Mouse (Mus musculus) neutrophil, adult 5-6 weeks (primary cell): ENCODE measurements at regions not wholly inside any gene's neighbourhood (a gene's known extent, or its start where the extent isn't known, plus 50 kb on each side); places are given as distances from the start of the nearest gene placed in this dataset.

ENCODE experiments used
- ATAC-seq: fragments of 151-379, 151-347 bp; 2 replicates; pipeline ENCODE4 v1.8.0; 2017; ENCODE audit warnings: mild to moderate bottlenecking, moderate TSS enrichment; ENCODE audit not compliant: insufficient number of reproducible peaks, poor library complexity, low FRiP score, severe bottlenecking; ENCODE audit errors: extremely low read depth

DNA sequence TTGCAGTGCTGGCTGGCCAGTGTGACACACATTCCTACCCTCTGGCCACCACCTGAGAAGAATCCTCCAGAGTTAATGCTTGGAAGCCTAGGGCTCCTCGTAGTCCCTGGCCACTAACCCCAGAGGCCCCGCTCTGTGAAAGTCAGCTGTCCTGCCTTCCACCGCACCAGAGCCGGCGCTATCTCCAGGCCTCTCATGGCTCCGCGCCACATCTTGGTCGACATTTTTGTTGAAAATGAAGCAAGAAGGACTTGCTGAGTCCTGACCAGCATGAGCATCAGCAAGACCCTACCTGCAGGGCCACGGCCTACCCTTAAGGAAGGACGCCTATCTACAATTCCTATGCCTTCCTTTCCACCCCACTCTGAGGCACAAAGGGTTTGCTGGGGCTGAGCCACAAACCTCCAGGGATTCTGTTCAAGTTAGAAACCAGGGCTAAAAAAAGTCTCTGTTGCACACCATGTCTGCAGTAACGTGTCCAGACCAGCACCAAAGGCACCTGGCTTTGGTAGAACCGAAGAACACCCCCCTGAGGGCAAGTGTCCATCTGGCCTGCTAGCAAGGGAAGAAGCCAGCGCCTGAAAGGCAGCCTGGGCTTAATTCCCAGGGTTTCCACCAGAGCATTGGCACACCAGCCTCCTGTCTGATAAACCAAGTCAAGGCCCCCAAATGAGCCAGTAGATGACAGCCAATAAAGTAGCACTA, 97.5 kb upstream of the Spred2 start:
- no peak for ATAC-seq

DNA sequence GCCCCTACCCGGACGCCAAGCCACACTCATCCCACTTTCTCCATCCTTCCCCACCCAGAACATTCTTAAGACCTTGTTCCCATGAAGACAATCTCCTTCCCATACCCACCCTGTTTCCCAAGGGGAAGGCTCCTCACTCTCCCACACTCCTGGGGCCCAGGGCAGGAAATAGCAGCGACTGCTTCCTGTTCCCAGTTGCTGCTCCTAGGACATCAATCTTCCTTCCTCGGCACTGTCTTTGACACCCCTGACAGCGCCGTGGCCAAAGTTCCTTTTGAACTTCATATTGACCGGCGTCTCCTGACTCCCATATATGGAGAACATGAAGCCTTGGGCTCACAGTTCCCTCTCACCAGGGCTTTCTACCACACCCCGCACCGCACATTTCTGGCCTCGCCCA, 96.2 kb upstream of the Spred2 start:
- no peak for ATAC-seq

DNA sequence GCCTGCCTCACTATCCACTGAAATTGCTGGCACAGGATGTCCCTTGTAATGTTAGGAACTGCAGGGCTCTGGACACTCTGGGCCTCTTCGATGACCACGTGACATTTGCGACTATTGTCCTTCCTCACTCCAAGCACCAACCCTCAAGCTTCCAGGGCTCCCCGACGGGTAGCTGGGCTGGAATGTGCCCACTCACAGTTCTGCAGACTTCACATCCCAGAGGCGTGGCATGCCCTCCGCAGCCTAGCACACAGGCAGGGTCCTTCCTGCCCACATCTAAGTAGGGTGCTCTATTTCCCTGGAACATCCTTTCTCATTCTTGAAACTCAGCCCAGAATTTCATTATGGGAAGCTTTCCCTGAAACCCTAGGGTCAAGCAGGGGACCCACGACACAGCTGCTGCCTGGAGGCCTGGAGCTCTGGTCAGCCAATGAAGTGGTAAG, 95.2 kb upstream of the Spred2 start:
- no peak for ATAC-seq

DNA sequence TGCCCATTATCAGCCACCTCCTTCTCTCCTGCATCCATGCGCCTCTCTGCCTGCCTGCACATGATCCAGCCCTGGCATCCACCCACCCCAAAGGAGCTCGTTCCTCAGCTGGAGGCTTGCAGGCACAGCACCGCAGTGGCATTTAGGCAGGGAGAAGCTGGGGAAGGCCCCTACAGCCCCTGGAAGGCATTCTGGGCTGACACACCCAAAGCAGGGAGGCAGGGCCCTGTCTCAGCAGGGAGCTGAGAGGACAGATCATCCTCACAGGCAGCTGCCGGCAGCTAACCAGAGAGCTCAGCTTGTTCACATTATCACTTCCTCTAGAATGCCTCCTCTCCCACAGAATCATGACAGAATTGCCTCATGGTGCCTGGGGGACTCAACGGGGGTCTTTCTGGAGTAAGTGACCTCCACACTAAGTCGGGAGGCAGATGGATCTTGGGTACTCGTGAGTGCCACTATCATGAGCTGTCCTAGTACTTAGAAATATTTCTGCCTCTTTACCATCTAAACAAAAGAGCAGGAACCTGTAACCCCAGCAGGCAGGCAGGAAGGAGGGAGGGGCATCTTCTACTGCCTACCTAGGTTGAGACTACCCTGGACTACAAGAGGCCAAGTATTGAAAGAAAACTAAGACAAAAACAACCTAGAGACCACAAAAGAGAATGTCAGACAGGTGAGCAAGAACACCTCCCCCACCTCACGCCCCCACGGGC, 94.5 kb upstream of the Spred2 start:
- ATAC-seq = no peak

DNA sequence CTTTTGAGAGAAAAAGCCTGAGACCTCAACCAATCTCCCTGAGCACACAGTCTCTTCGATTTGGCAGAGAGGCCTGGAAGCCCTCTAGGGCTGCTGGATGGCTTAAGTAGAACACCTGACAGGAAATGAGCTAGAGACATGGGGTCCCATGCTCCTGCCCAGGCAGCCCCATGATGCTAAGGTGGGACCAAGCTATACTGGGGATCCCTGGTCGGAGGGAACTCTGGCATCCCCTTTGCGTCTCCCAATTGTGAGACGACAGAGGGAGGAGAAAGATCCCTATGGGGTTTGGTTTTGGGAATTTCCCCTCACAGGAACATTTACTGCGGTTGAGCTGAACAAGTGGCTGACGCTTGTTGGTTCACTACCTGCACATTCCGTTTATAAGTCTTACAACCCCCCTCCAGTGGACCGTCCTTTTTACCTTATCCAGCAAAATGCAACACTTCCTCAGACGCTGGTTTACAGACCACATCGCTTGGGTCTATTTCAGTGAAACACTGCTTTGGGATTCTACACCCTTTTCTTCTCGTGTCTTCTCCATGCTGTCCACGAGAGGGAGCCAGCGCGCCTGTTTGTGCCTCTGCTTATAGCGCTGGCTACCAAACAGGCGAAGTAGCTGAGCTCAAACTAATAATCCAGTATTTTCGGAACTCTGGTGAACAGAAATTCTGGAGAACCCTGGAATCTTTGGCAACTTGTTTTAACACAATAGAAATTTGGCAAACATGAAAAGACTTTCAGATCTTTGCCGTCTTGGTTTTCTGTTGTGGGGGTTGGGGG, 93.7 kb upstream of the Spred2 start:
- peak; percentile 70 for ATAC-seq

DNA sequence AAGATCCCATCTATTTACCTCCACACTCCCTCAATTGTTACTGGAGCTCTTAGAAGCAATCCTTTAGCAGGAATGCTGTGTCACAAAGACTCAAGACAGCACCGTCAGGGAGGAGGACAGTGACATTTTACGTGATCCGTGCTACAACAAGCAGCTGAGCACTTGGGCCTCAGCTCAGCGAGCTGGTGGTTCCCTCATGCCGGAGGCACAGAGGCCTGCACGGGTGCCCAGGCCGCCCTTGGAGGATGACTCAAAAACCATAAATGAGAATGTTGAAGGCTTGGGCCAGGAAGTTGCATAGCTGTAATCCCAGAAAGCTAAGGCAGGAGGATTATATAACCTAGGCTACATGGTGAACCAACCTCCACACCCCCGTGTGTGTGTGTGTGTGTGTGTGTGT, 89.6 kb upstream of the Spred2 start:
- ATAC-seq = no peak

DNA sequence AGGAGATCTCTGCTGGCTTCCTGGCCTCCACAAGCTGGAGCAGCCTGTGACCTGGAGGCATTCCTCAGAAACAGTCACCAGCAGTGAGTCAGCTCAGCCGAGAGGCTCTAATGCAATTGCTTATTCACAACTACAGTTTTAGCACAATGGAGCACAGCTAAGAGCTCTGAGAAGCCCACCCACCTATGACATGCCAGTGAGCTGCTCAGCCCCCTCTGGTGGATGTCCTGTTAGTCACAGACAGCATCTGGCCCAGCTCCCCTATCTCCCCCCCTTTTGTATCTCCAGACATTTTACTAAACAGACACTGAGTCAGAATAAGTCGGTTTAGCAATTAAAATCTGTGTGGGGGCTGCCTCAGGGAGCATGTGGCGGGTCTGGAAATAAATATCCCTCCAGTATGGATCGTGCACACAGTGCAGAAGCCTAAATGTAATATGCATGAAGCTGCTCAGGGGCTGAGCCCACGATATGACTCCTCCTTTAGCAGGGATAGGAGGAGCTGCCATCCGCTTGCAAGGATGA, 88.9 kb upstream of the Spred2 start:
- no peak for ATAC-seq

DNA sequence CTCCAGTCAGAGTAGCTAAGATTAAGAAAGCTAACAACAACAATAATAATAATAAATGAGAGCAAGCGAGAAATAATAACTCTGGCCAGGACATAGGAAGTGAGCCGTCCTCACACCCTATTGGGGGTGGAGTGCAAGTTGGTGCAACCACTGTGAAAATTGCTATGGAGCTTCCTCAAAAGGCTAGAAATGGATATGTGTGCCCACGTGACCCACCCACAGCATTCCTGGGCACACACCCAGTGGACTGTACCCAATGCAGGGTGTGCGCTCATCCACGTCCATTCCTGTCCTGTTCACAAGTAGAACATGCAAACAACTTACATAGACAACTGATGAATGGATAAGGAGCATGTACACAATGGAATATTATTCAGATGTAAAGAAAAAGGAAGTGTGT, 85.2 kb upstream of the Spred2 start:
- no peak for ATAC-seq

DNA sequence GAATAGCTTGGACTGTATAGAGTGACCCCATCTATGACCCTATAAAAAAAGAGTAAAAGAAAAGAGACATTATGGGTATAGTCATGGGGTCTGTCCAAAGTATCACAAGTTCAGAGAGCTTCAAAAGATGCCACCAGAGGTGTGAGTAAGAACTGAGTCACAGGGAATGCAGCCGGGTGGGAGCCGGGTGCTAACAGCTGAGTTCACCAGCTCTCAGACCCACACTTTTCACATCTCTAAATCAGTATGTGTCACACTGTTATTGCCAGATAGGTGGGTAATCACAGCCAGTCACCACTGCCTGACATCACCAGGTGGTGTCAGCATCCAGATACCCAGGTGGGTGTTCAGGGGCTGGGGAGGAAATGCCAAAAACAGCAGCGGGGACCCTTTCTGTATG, 81.1 kb upstream of the Spred2 start:
- no peak for ATAC-seq

DNA sequence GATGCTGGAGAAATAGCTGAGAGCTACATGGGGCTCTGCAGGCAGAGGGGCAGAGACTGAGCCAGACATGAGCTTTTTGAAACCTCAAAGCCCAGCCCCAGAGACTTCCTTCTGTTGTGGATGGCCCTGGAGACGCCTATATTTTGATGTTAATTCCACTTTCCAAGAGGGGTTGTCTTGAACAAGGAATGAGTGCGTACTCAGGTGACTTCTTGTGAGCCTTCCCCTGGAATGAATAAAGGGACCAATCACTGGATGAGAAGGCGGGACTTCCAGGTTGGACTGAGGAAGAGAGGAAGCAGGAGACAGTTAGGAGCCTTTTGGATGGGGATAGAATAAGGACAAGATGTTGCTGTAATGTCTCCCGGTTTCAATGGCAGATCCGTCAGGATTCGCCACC, 76.3 kb upstream of the Spred2 start:
- ATAC-seq = no peak

DNA sequence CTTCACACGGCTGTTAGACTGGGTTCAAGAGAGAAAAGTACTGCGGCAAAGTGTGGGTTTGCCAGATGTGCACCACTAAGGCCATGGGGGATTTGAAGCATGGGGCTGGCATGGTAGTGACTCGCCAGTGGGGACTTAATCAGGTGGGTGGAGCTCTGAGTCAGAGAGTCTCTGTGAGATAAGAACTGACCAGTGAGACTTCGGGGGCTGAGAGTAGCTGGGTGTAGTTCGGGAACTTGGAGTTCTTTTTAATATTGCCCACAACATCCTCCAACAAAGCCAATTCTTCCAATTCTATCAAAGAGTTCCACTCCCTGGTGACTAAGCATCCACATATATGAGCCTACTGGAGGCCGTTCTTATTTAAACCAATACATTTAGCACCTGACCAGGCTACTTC, 75.8 kb upstream of the Spred2 start:
- ATAC-seq = no peak

DNA sequence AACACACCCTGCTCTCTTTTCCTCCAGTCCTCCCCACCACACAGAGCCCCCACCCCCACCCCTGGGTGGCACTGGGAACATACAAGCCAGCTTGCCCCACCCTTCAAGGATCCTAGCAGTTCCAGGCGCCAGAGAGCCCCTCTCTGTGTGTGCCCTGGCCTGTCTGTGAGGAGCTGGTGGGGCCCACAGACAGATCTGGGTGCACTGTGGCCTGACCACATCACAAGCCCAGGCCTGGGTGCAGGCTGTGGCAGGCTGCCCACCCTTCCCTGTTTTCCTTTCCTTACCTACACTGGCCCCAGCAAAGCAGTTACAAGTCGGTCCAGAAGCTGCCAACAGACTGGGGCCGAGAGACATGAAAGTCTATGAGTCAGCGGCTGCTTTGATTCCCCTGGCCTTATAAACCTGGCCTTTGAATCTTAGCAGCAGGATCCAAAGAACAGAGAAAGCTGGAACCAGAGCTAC, 74.8 kb upstream of the Spred2 start:
- no peak for ATAC-seq

DNA sequence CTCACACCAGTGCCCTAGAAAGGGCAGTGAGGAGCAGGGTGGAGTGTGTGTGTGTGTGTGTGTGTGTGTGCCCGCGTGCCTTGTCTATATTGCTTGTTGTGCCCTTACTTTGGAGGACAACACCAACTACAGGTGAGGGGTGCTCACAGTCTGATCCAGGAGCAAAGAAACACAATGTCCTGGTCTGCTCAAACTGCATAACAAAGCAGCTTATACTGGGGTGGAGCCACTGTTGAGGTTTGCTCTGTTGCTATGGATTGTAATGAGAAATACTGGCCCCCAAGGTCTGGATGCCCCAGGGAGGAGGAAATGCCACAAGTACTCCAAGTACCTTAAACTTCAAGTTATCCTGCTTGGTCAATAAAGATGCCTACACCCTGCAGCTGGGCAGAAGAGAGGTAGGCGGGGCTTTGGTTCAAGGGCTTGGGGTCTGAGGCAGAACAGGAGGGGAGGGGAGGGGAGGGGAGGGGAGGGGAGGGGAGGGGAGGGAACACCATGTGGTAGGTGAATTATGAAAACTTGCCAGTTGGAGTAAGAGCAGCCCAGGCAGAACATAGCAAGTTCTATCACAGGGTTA, 74.2 kb upstream of the Spred2 start:
- no peak for ATAC-seq

DNA sequence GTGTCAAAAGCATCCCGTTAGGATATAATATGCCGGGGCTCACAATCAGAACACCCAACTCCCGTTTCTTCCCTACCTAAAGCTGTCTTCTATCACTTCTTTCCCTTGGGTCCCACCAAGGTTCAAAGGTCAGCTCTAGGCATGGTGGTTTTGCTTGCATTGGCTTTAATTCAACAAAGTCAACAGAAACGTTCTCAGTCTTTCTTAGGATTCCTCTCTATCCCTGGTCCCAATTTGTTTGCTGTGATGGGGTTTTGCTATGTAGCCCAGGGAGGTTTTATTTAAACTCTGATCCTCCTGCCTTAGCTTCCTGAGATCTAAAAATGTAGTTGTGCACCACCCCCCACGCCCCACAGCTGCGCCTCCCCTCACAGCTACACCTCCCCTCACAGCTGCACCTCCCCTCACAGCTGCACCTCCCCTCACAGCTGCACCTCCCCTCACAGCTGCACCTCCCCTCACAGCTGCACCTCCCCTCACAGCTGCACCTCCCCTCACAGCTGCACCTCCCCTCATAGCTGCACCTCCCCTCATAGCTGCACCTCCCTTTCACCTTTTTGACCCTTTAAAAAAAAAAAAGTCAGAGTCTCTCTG, 73.1 kb upstream of the Spred2 start:
- no peak for ATAC-seq

DNA sequence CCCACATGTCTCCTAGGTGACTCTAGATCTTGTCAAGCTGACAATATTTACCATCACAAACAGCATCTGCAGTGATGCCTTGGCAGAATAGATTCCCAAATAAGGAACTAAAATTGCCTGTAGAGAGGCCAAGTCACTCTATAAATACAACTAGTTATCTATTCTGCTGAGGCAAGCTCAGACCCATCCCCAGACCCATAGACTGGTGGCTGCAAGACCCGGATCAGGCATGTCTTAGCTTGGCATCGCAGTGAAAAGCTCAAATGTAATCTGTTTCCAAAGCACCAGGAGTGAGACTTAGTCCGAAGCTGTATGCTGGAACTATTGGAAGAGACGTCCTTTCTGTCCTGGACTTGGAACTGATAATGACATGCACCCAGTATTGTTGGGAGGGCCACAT, 62.6 kb upstream of the Spred2 start:
- ATAC-seq = no peak

DNA sequence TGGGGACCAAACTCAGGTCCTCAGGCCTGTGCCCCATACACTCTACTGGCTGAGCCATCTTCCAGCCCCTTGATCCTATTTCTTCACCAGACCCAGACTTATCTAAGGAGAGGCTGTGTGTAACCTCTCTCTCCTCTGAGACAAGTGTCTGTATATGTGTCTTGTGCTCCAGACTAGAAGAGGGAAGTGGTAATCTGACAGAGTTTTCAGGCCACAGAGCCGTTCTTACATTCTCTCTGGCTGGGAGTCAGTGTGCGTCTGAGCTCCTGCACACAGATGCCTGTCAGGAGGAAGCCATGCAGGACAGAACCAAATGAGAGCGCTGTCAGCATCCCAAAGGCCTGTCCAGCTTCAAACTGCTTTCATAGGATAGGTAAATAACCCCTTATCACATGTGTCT, 60.8 kb upstream of the Spred2 start:
- no peak for ATAC-seq

DNA sequence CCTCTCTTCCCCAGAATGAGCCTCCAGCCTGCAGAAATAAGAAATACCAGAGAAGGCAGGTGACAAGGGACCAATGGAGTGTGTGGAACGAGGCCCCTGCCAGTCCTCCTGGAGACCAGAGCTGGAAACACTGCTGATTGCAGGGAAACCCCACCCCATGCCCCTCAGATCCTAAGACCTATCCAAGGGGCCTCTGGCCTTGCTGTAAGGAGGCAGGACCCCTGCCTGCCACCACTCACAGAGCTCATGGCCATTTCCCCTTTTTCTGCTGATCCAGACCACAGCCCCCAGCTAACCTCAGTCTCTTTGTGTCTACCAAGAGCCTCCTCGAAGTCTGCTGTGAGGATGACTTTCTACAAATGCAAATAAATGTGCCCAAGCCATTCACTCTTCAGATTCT, 57.9 kb upstream of the Spred2 start:
- no peak for ATAC-seq

DNA sequence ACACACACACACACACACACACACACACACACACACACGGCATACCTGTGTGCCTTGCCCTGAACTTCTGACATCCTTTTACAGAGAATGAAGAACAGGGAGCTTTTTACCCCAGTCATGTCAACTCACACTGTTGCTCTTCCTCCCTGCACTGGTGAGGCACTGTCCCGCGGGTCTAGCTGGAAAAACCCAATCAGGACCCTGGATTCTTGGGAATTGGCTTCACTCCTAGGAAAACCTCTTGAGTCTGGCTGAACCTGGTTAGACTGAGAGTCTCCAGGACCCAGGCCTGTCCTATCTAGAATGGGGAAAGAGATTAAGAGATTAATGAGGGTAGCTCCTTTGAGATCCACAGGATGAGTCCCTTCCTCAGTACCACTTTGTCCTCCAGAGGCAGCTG, 54.5 kb upstream of the Spred2 start:
- ATAC-seq = no peak

DNA sequence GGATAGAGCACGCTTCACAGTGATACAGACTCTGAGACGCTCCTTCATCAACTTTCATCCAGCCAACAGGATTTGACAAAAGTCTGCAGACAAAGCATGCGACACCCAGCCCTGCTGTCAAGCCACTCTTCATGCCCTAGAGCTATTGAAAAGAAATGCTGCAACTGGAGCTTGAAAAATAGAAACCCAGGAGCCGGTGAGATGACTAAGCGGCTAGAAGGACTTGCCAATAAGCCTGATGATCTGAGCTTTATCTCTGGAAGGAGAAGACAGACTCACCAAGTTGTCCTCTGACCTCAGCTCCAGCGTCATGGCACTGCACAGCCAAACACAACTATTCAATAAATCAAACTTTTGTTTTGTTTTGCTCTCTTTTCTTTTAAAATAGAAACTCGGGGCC, 54.0 kb upstream of the Spred2 start:
- no peak for ATAC-seq
